Mouse (Mus musculus) erythroblast, embryonic 14.5 days (primary cell): ENCODE results near the gene Hsd17b3. TPM values are rescaled to one million over a fixed set of nuclear protein-coding genes. Genes with fewer than 3 reads are reported as not detected.
"Not testable (repeated sequence)": the region's sequence is repeated elsewhere in the genome, so short reads cannot be mapped to it uniquely, and the experiment has no call there.

Source experiments
- H3K27me3 ChIP-seq: 2 replicates; pipeline ENCODE4 v1.6.1; 2012; ENCODE audit warnings: inconsistent platforms; ENCODE audit not compliant: control insufficient read depth
- H3K36me3 ChIP-seq: 2 replicates; pipeline ENCODE4 v1.6.1; 2012; ENCODE audit warnings: mild to moderate bottlenecking, inconsistent platforms; ENCODE audit not compliant: control insufficient read depth
- H3K4me1 ChIP-seq: 2 replicates; pipeline ENCODE4 v1.6.1; 2012; ENCODE audit warnings: inconsistent platforms; ENCODE audit not compliant: control insufficient read depth
- H3K4me3 ChIP-seq: replicated peaks from 2 replicates; pipeline ENCODE3; 2012; ENCODE audit warnings: moderate library complexity, mild to moderate bottlenecking, inconsistent platforms
- H3K9me3 ChIP-seq: 2 replicates; pipeline ENCODE4 v1.6.1; 2012; ENCODE audit warnings: low read length, inconsistent platforms, mixed read lengths; ENCODE audit not compliant: control insufficient read depth
- GATA1 ChIP-seq: IDR thresholded peaks from 2 replicates; pipeline ENCODE4 v1.6.1; 2012; ENCODE audit warnings: low read length, inconsistent platforms, mixed read lengths
- TAL1 ChIP-seq: IDR thresholded peaks from 3 replicates; pipeline ENCODE4 v1.6.1; 2012; ENCODE audit warnings: low read length, inconsistent platforms, mixed read lengths
- polyA plus RNA-seq: library from polyadenylated mRNA; stranded (reverse); fragments of >175 nt; gene quantifications from 2 replicates; pipeline ENCODE4 v1.2.3, GENCODE M21; 2012

Gene Hsd17b3
- polyA plus RNA-seq, 1 experiment: not detected

- no peaks in the 10 kb centered on the region for H3K27me3 ChIP-seq
- no peaks in the 10 kb centered on the region for H3K36me3 ChIP-seq
- no peak overlapping the region for H3K4me3 ChIP-seq
- TF ChIP-seq TAL1 (no peak), GATA1 (no peak)
- H3K9me3 ChIP-seq: no peaks in the 10 kb centered on the region
- no peaks in the 10 kb centered on the region for H3K4me1 ChIP-seq
These were observed 28.0 kb downstream of the Hsd17b3 start for GRCm38 (mm10) chr13:64060935-64061506.

- TF ChIP-seq TAL1 (no peak), GATA1 (no peak)
- no peaks in the 10 kb centered on the region; the same call in 1 of the 2 replicates for H3K9me3 ChIP-seq
These were observed 35.1 kb downstream of the Hsd17b3 start for GRCm38 (mm10) chr13:64053959-64054358.

GRCm38 (mm10) chr13:64052281-64052680, 36.7 kb downstream of the Hsd17b3 start:
- not testable (repeated sequence) for H3K36me3 ChIP-seq, H3K27me3 ChIP-seq, H3K9me3 ChIP-seq, H3K4me1 ChIP-seq, H3K4me3 ChIP-seq

More at GRCm38 (mm10) chr13:64053959-64054358, 35.1 kb downstream of the Hsd17b3 start:
- H3K4me1 ChIP-seq: peaks cover 4% of the 10 kb centered on the region
- H3K4me3 ChIP-seq: no peak overlapping the region
- no peaks in the 10 kb centered on the region for H3K27me3 ChIP-seq
- no peaks in the 10 kb centered on the region for H3K36me3 ChIP-seq

- H3K36me3 ChIP-seq: no peaks in the 10 kb centered on the region
These were observed 38.1 kb downstream of the Hsd17b3 start for GRCm38 (mm10) chr13:64050895-64051294.

GRCm38 (mm10) chr13:64049535-64049934, 39.5 kb downstream of the Hsd17b3 start:
- Histone ChIP-seq H3K27me3 (no peaks in the 10 kb centered on the region), H3K4me3 (no peak overlapping the region), H3K36me3 (no peaks in the 10 kb centered on the region), H3K4me1 (peaks cover 4% of the 10 kb centered on the region), H3K9me3 (no peaks in the 10 kb centered on the region; the same call in 1 of the 2 replicates)
- TF ChIP-seq TAL1 (no peak), GATA1 (no peak)

More at GRCm38 (mm10) chr13:64050895-64051294, 38.1 kb downstream of the Hsd17b3 start:
- TF ChIP-seq GATA1 (no peak), TAL1 (no peak)
- peaks cover 4% of the 10 kb centered on the region for H3K4me1 ChIP-seq
- no peaks in the 10 kb centered on the region for H3K27me3 ChIP-seq
- H3K4me3 ChIP-seq: no peak overlapping the region
- H3K9me3 ChIP-seq: no peaks in the 10 kb centered on the region; the same call in 1 of the 2 replicates

GRCm38 (mm10) chr13:64048467-64048866, 40.6 kb downstream of the Hsd17b3 start:
- H3K36me3 ChIP-seq: no peaks in the 10 kb centered on the region
- H3K9me3 ChIP-seq: no peaks in the 10 kb centered on the region; the same call in 1 of the 2 replicates
- TF ChIP-seq TAL1: no peak
- TF ChIP-seq GATA1: no peak

GRCm38 (mm10) chr13:64039976-64040375, 49.1 kb downstream of the Hsd17b3 start:
- Histone ChIP-seq H3K4me1 (no peaks in the 10 kb centered on the region), H3K4me3 (no peak overlapping the region), H3K9me3 (no peaks in the 10 kb centered on the region), H3K27me3 (no peaks in the 10 kb centered on the region), H3K36me3 (no peaks in the 10 kb centered on the region)
- TF ChIP-seq TAL1 (no peak), GATA1 (no peak)

More at GRCm38 (mm10) chr13:64048467-64048866, 40.6 kb downstream of the Hsd17b3 start:
- Histone ChIP-seq H3K4me3 (no peak overlapping the region), H3K27me3 (no peaks in the 10 kb centered on the region), H3K4me1 (peaks cover 4% of the 10 kb centered on the region)

- Histone ChIP-seq H3K9me3 (no peaks in the 10 kb centered on the region), H3K36me3 (no peaks in the 10 kb centered on the region), H3K4me3 (no peak overlapping the region), H3K4me1 (no peaks in the 10 kb centered on the region), H3K27me3 (no peaks in the 10 kb centered on the region)
- TF ChIP-seq GATA1 (no peak), TAL1 (no peak)
These were observed 50.9 kb downstream of the Hsd17b3 start for GRCm38 (mm10) chr13:64038114-64038513.

GRCm38 (mm10) chr13:64036079-64037011, 52.7 kb downstream of the Hsd17b3 start:
- no peak overlapping the region for H3K4me3 ChIP-seq
- no peaks in the 10 kb centered on the region for H3K27me3 ChIP-seq
- H3K9me3 ChIP-seq: no peaks in the 10 kb centered on the region
- no peaks in the 10 kb centered on the region for H3K4me1 ChIP-seq
- TF ChIP-seq TAL1 (no peak), GATA1 (no peak)
- H3K36me3 ChIP-seq: no peaks in the 10 kb centered on the region
